Mouse (Mus musculus) lung, embryonic 15.5 days (tissue): ENCODE data around the gene Ttll6. TPM values are rescaled to one million over a fixed set of nuclear protein-coding genes. Genes with fewer than 3 reads are reported as not detected.

Experiments
- ATAC-seq: fragments of 200-750 bp; cut with Nextera tagmentation; 2 replicates; pipeline ENCODE4 v1.8.0; 2017; ENCODE audit warnings: moderate number of reproducible peaks, borderline replicate concordance; ENCODE audit not compliant: low FRiP score, low TSS enrichment; ENCODE audit errors: extremely low read depth
- H3K27ac ChIP-seq: fragments of 300-500 bp; sonication (generic); 2 replicates; pipeline ENCODE4 v1.5.1; 2015; ENCODE audit warnings: moderate library complexity, mild to moderate bottlenecking, inconsistent platforms
- H3K27me3 ChIP-seq: fragments of 300-500 bp; sonication (generic); 2 replicates; pipeline ENCODE4 v1.6.1; 2015; ENCODE audit warnings: inconsistent platforms
- H3K36me3 ChIP-seq: fragments of 300-500 bp; sonication (generic); 2 replicates; pipeline ENCODE4 v1.6.1; 2015; ENCODE audit warnings: inconsistent platforms
- H3K4me1 ChIP-seq: fragments of 300-500 bp; sonication (generic); 2 replicates; pipeline ENCODE4 v1.6.1; 2015; ENCODE audit warnings: inconsistent platforms
- H3K4me2 ChIP-seq: fragments of 300-500 bp; sonication (generic); 2 replicates; pipeline ENCODE4 v1.6.1; 2015; ENCODE audit warnings: inconsistent platforms, mild to moderate bottlenecking, moderate library complexity
- H3K4me3 ChIP-seq: fragments of 300-500 bp; sonication (generic); 2 replicates; pipeline ENCODE4 v1.5.1; 2015; ENCODE audit warnings: mild to moderate bottlenecking, inconsistent platforms
- H3K9ac ChIP-seq: fragments of 300-500 bp; sonication (generic); 2 replicates; pipeline ENCODE4 v1.6.1; 2015; ENCODE audit warnings: inconsistent platforms
- H3K9me3 ChIP-seq: fragments of 300-500 bp; sonication (generic); 2 replicates; pipeline ENCODE4 v1.6.1; 2016; ENCODE audit warnings: inconsistent platforms
- WGBS: fragments of 180-500 bp; shearing (Covaris S2); methylation state at CpG from one replicate; pipeline ENCODE4 v1.1.7; 2015; 5-methylcytosine and 5-hydroxymethylcytosine counted together
- polyA plus RNA-seq: library from polyadenylated mRNA; unstranded; fragments of >200 nt; fragmentation: Nextera tagmentation; extraction: Ambion mirVana; gene quantifications from 2 replicates; pipeline ENCODE4 v1.2.1, GENCODE M21; 2015

Ttll6 gene
- polyA plus RNA-seq, 1 experiment from 2014 or later: 0.93 TPM

DNA sequence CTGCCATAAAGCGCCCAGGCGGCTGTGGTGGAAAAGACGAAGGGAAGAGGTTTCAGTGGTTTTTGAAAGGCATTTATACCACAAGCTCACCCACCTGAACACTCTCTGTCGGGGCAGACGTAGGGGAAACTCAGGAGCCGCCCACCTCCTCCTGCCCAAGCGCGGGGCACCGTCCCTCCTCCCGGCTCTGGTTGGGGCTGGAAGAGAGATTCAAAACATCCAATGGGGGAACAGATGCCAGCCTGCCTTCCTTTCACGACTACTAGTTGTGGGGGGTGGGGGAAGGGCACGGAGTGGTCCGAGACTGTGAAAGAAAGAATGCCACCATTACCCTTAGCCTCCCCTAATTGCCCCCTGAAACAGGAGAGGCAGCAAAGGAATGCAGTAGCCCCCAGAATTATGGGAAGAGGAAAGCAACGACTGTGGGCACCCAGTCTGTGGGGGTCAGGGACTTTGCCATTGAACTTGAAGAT is 66.6 kb downstream of the Ttll6 start:
- Histone ChIP-seq H3K4me3 (no peak overlapping the region), H3K27ac (no peak overlapping the region), H3K9ac (no peak overlapping the region), H3K27me3 (peaks cover 99% of the 10 kb centered on the region), H3K9me3 (no peaks in the 10 kb centered on the region), H3K4me1 (0 out of 2 replicates have a peak, but pooled peaks cover 2% of the 10 kb centered on the region), H3K4me2 (no peak overlapping the region), H3K36me3 (no peaks in the 10 kb centered on the region)
- under 1% methylated on average over 14 of the region's 14 CpGs for whole genome bisulfite sequencing
- no peak for ATAC-seq

DNA sequence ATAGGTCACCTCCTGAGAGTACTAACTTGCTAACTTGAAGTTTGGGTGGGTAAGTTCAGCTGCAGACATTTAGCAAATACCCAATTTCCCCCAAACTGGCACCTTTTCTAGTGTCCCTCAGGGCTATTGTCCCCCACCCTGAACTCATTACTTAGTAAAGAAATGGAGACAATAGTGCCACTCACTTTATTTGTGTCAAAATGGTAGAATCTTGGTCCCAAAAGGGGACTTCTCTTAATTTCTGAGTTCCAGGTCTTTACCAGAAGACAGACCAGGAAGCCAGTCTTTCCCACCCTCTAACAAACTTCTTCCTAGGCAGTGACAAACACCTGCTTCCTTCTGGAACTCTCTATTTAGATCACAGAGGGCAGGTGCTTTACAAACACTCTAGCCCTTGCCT is 68.2 kb downstream of the Ttll6 start:
- H3K4me2 ChIP-seq: no peak overlapping the region
- H3K4me3 ChIP-seq: no peak overlapping the region
- peaks cover 99% of the 10 kb centered on the region for H3K27me3 ChIP-seq
- H3K36me3 ChIP-seq: no peaks in the 10 kb centered on the region
- H3K9me3 ChIP-seq: no peaks in the 10 kb centered on the region
- H3K27ac ChIP-seq: no peak overlapping the region
- H3K9ac ChIP-seq: no peak overlapping the region
- 0 out of 2 replicates have a peak, but pooled peaks cover 2% of the 10 kb centered on the region for H3K4me1 ChIP-seq
- ATAC-seq: no peak

- H3K4me3 ChIP-seq: no peak overlapping the region
- ATAC-seq: no peak
These were observed 69.0 kb downstream of the Ttll6 start for GRCm38 (mm10) chr11:96202401-96203081.

DNA sequence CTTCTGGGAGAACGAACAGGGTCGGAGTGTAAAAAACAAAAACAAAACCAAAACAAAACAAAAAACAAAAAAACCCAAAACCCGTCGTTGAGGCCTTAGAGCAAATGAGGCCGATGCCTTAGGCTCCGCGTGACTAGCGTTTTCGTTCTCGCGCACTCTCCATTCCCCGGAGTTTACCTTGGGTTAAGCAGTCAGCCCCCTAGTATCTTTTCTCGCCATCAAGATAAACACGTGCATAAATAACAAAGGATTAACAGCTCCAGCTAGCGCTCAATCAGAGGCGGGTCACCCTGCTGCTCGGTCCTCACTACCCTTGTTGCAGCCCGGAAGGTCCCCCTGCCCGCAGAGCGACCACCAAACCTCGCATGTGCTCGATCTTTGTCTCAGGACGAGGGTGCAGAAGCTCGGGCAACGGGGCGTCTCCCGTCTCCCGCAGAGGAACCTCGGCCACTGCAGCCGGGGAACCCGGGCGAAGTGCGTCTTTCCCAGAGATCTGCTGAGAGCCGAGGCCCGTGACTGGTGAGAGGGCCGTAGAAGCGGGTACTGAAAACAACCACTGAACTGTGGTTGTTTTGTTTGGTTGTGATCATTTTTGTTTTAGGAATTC is 69.7 kb downstream of the Ttll6 start:
- 1% methylated on average over 37 of the region's 37 CpGs for WGBS

More at GRCm38 (mm10) chr11:96202401-96203081, 69.0 kb downstream of the Ttll6 start:
- no peak overlapping the region for H3K27ac ChIP-seq
- peaks cover 99% of the 10 kb centered on the region for H3K27me3 ChIP-seq
- H3K36me3 ChIP-seq: no peaks in the 10 kb centered on the region
- H3K4me1 ChIP-seq: 0 out of 2 replicates have a peak, but pooled peaks cover 2% of the 10 kb centered on the region
- WGBS: 1% methylated on average over 14 of the region's 14 CpGs
- H3K9me3 ChIP-seq: no peaks in the 10 kb centered on the region
- H3K9ac ChIP-seq: no peak overlapping the region
- H3K4me2 ChIP-seq: no peak overlapping the region

GRCm38 (mm10) chr11:96203789-96204186 is 70.2 kb downstream of the Ttll6 start:
- Histone ChIP-seq H3K36me3 (no peaks in the 10 kb centered on the region), H3K9me3 (no peaks in the 10 kb centered on the region), H3K4me1 (0 out of 2 replicates have a peak, but pooled peaks cover 2% of the 10 kb centered on the region), H3K4me3 (no peak overlapping the region), H3K9ac (no peak overlapping the region), H3K27ac (no peak overlapping the region), H3K27me3 (peaks cover 99% of the 10 kb centered on the region), H3K4me2 (no peak overlapping the region)
- WGBS: under 1% methylated on average over 16 of the region's 16 CpGs
- no peak for ATAC-seq

More for the DNA sequence above, 69.7 kb downstream of the Ttll6 start:
- Histone ChIP-seq H3K4me1 (0 out of 2 replicates have a peak, but pooled peaks cover 2% of the 10 kb centered on the region), H3K9ac (no peak overlapping the region), H3K4me3 (no peak overlapping the region), H3K4me2 (no peak overlapping the region), H3K9me3 (no peaks in the 10 kb centered on the region), H3K36me3 (no peaks in the 10 kb centered on the region), H3K27me3 (peaks cover 99% of the 10 kb centered on the region), H3K27ac (no peak overlapping the region)
- no peak for ATAC-seq

DNA sequence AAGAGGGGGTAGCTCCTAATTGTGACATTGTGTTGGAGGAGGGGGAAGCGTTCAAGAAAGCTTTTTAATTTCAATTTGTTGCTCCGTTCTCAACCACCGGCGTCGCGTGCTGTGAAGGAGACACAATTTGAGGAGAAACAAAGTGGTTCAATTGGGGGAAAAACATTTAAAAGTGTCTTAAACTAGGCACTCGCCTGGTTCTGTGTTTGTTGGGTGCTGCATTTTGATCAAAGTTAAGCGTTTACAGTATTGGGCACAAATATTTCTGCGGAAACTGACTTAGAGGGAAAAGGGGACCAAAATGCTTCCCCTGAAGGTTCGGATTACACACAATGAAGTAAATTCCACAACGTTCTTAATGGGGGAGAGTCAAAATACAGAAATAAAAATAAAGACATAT is 70.8 kb downstream of the Ttll6 start:
- ATAC-seq: no peak
- Histone ChIP-seq H3K27ac (no peak overlapping the region), H3K9ac (no peak overlapping the region), H3K4me1 (no peaks in the 10 kb centered on the region), H3K4me2 (no peak overlapping the region), H3K9me3 (no peaks in the 10 kb centered on the region), H3K27me3 (peaks cover 99% of the 10 kb centered on the region), H3K36me3 (no peaks in the 10 kb centered on the region), H3K4me3 (no peak overlapping the region)
- 2% methylated on average over 11 of the region's 11 CpGs for WGBS

DNA sequence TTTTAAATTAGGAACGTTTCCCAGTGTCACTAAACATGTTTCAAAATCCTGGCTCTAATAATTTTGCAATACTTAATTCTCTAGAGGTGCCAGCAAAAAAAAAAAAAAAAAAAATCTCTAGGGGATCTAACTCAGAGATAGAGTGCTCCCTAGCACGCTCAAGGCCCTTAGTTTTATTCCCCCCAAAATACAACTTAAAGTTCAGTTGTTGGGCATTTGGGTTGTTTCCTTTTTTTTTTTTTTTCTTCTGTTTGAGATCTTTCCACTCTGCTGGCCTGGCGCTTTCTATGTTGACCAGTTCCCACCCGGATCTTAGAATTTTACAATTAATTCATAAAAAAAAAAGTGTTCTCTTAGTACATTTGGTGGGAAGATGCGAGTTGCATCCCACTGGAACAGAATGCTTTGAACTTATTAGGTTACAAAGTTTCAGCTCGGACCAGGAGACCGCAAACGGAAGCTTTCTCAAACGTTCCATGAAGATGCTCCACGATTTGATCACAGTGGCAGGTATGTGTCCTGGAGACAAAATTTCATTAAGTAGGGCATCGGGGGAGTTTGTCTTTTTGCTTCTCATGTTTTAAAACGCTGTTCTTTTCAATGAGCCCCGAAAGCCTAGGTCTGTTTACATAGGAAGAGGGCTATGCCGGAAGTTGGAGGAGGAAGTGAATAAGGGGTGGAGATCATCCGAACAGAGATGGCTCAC is 72.0 kb downstream of the Ttll6 start:
- H3K9ac ChIP-seq: no peak overlapping the region
- 4% methylated on average over 15 of the region's 15 CpGs for WGBS
- no peak for ATAC-seq
- no peak overlapping the region for H3K4me2 ChIP-seq
- H3K36me3 ChIP-seq: no peaks in the 10 kb centered on the region
- H3K4me3 ChIP-seq: no peak overlapping the region
- H3K4me1 ChIP-seq: no peaks in the 10 kb centered on the region
- peaks cover 95% of the 10 kb centered on the region for H3K27me3 ChIP-seq
- H3K27ac ChIP-seq: no peak overlapping the region
- H3K9me3 ChIP-seq: no peaks in the 10 kb centered on the region

Other genes with a start within 250 kb of the Ttll6 start
- 0.13 and 0.30 TPM in 2 replicates for gene B4galnt2, start 218.9 kb upstream of the Ttll6 start, polyA plus RNA-seq
- gene Igf2bp1, start 127.8 kb upstream of the Ttll6 start, polyA plus RNA-seq: 36.0 and 36.6 TPM in 2 replicates
- not detected in 2 replicates for gene Gip, start 109.2 kb upstream of the Ttll6 start, polyA plus RNA-seq
- gene Snf8, start 98.9 kb upstream of the Ttll6 start, polyA plus RNA-seq: 91.4 and 94.6 TPM in 2 replicates
- 42.2 and 45.0 TPM in 2 replicates for gene Ube2z, start 68.4 kb upstream of the Ttll6 start, polyA plus RNA-seq
- 522 and 555 TPM in 2 replicates for gene Atp5g1, start 58.1 kb upstream of the Ttll6 start, polyA plus RNA-seq
- gene Calcoco2, start 21.8 kb upstream of the Ttll6 start, polyA plus RNA-seq: 0.13 and 0.24 TPM in 2 replicates
- not detected in 2 replicates for gene Hoxb13, start 60.5 kb downstream of the Ttll6 start, polyA plus RNA-seq
- gene Hoxb9, start 137.7 kb downstream of the Ttll6 start, polyA plus RNA-seq: 0.25 and 0.27 TPM in 2 replicates
- 0.91 and 1.0 TPM in 2 replicates for gene Hoxb8, start 148.1 kb downstream of the Ttll6 start, polyA plus RNA-seq
- 2.5 and 3.0 TPM in 2 replicates for gene Hoxb7, start 152.8 kb downstream of the Ttll6 start, polyA plus RNA-seq
- gene Hoxb6, start 158.7 kb downstream of the Ttll6 start, polyA plus RNA-seq: 15.2 and 16.9 TPM in 2 replicates
- gene Hoxb5, start 169.6 kb downstream of the Ttll6 start, polyA plus RNA-seq: 46.1 and 54.1 TPM in 2 replicates
- gene Hoxb4, start 184.5 kb downstream of the Ttll6 start, polyA plus RNA-seq: 4.3 and 4.4 TPM in 2 replicates
- gene Hoxb3, start 189.5 kb downstream of the Ttll6 start, polyA plus RNA-seq: 3.0 and 3.8 TPM in 2 replicates
- 36.9 and 39.2 TPM in 2 replicates for gene Hoxb2, start 216.7 kb downstream of the Ttll6 start, polyA plus RNA-seq
- gene Hoxb1, start 232.0 kb downstream of the Ttll6 start, polyA plus RNA-seq: 0.14 TPM in 1 of 2 replicates, not detected in the other